Mouse (Mus musculus): ENCODE measurements around the gene Gm5136. TPM values are rescaled to one million over a fixed set of nuclear protein-coding genes. Genes with fewer than 3 reads are reported as not detected.

The Gm5136 gene
- total and polyA plus RNA-seq, 3 experiments, result not detected

DNA sequence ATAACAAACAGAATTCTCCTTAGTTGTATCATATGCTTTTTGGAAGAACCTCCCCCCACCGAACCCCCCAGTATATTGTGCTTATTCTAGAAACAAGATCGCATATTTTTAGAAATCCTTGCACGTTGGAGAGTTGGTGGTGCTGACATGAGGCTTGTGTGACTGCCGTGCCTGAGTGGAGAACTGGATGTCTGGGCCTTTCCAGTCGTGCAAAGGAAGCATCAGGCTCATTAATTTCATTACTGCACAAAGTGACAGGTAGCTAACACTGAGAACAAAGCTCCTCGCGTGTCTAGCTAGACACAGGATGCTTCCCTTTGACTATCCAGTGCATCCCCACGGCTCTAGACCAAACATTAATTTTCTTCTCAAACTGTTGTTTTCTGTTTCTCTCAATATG is 47.1 kb downstream of the Gm5136 start:
- Histone ChIP-seq H3K79me2 (replicated peaks; ENCODE audit: control insufficient read depth, extremely low read depth, insufficient read depth, poor library complexity, severe bottlenecking) (no peaks in the 10 kb centered on the region), H3K9me3 (replicated peaks; ENCODE audit: low read length) (no peaks in the 10 kb centered on the region), H3K27me3 (replicated peaks) (no peaks in the 10 kb centered on the region), H3K9ac (ENCODE audit: insufficient read depth, low read depth) (no peak overlapping the region), H3K36me3 (replicated peaks in 1 of 2; ENCODE audit: control insufficient read depth in 1 of 2, insufficient read depth in 1 of 2, low read length in 1 of 2) (no peaks in the 10 kb centered on the region), H3K4me3 (replicated peaks in 1 of 3; ENCODE audit: low read depth in 2 of 3, low read length in 2 of 3, poor library complexity in 1 of 3) (no peak overlapping the region), H3K4me2 (ENCODE audit: insufficient read depth, low read depth, poor library complexity, severe bottlenecking) (no peak overlapping the region), H3K27ac (ENCODE audit: insufficient read depth, low read depth) (no peak overlapping the region), H3K4me1 (ENCODE audit: control insufficient read depth in 1 of 2, insufficient read depth in 2 of 2) (no peaks in the 10 kb centered on the region)
- no peak for TF ChIP-seq POLR2AphosphoS2 (IDR thresholded peaks at IDR 0.05; ENCODE audit: low read depth, low read length)
- no peak for TF ChIP-seq JUN (IDR thresholded peaks at IDR 0.05; ENCODE audit: insufficient read depth, low read depth, low read length)
- no peak for TF ChIP-seq RCOR1 (conservative IDR thresholded peaks at IDR 0.05; ENCODE audit: low read depth, low read length)
- no peak for TF ChIP-seq ELF1 (IDR thresholded peaks at IDR 0.05; ENCODE audit: low read depth, low read length)
- TF ChIP-seq ZMIZ1 (IDR thresholded peaks at IDR 0.05; ENCODE audit: low read depth, low read length), result no peak
- TF ChIP-seq NELFE (IDR thresholded peaks at IDR 0.05; ENCODE audit: low read depth, low read length), result no peak
- no peak for TF ChIP-seq IRF4 (IDR thresholded peaks at IDR 0.05; ENCODE audit: low read depth, low read length)
- TF ChIP-seq BHLHE40 (IDR thresholded peaks at IDR 0.05; ENCODE audit: low read depth, low read length), result no peak
- TF ChIP-seq ETS1 (conservative IDR thresholded peaks at IDR 0.05; ENCODE audit: low read depth, low read length), result no peak
- TF ChIP-seq MAX (IDR thresholded peaks at IDR 0.05; ENCODE audit: low read length), result no peak
- TF ChIP-seq USF2 (conservative IDR thresholded peaks at IDR 0.05; ENCODE audit: low read depth, low read length), result no peak
- in situ Hi-C loops (cut with MboI; ENCODE audit: low pct_ligation_motif_present, low pct_unique_long_range_greater_than_20kb, low sequenced_read_pairs) (no loop called here), dilution Hi-C loops (cut with MboI; ENCODE audit: extremely low pct_ligation_motif_present, extremely low pct_unique_long_range_greater_than_20kb, low sequenced_read_pairs) (no loop called here)
- DNase-seq (ENCODE audit: extremely low read depth), result no peak

DNA sequence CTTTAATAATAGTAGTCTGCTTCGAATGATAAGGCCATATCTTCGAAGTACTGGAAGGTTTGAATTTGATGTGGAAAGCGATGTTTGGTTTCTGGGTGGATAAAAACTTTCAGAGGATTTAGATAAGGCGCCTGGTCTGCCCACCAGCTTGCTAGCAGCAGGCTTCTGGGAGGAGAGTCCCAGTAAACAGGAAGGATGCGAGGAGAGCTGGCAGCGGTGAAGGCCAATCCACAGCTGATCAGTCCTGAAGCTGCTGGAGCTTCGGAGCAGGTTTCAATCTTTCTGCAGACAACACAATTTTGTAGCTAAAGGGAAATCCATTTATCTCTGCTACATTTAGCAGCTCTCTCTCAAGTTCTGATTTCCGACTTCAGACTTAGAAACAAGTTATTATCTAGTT is 47.9 kb downstream of the Gm5136 start:
- Histone ChIP-seq H3K9me3 (replicated peaks; ENCODE audit: low read length) (no peaks in the 10 kb centered on the region), H3K4me2 (ENCODE audit: insufficient read depth, low read depth, poor library complexity, severe bottlenecking) (no peak overlapping the region), H3K27me3 (replicated peaks) (no peaks in the 10 kb centered on the region), H3K27ac (ENCODE audit: insufficient read depth, low read depth) (no peak overlapping the region), H3K36me3 (replicated peaks in 1 of 2; ENCODE audit: control insufficient read depth in 1 of 2, insufficient read depth in 1 of 2, low read length in 1 of 2) (no peaks in the 10 kb centered on the region), H3K4me3 (replicated peaks in 1 of 3; ENCODE audit: low read depth in 2 of 3, low read length in 2 of 3, poor library complexity in 1 of 3) (no peak overlapping the region), H3K79me2 (replicated peaks; ENCODE audit: control insufficient read depth, extremely low read depth, insufficient read depth, poor library complexity, severe bottlenecking) (no peaks in the 10 kb centered on the region), H3K9ac (ENCODE audit: insufficient read depth, low read depth) (no peak overlapping the region), H3K4me1 (ENCODE audit: control insufficient read depth in 1 of 2, insufficient read depth in 2 of 2) (no peaks in the 10 kb centered on the region)
- TF ChIP-seq ETS1 (conservative IDR thresholded peaks at IDR 0.05; ENCODE audit: low read depth, low read length), result no peak
- TF ChIP-seq MAFK (IDR thresholded peaks at IDR 0.05; ENCODE audit: insufficient replicate concordance, low read length), result no peak
- TF ChIP-seq KAT2A (IDR thresholded peaks at IDR 0.05; ENCODE audit: insufficient replicate concordance, low read length), result no peak
- TF ChIP-seq SMC3 (IDR thresholded peaks at IDR 0.05; ENCODE audit: low read depth, low read length), result no peak
- no peak for TF ChIP-seq TCF12 (IDR thresholded peaks at IDR 0.05; ENCODE audit: low read depth, low read length)
- no peak for TF ChIP-seq USF1 (IDR thresholded peaks at IDR 0.05; ENCODE audit: low read depth, low read length)
- no peak for TF ChIP-seq HCFC1 (IDR thresholded peaks at IDR 0.05; ENCODE audit: low read depth, low read length)
- TF ChIP-seq ZKSCAN1 (IDR thresholded peaks at IDR 0.05; ENCODE audit: borderline replicate concordance, low read depth, low read length), result no peak
- no peak for TF ChIP-seq UBTF (IDR thresholded peaks at IDR 0.05; ENCODE audit: low read depth, low read length)
- no peak for TF ChIP-seq ELF1 (IDR thresholded peaks at IDR 0.05; ENCODE audit: low read depth, low read length)
- TF ChIP-seq CHD2 (IDR thresholded peaks at IDR 0.05; ENCODE audit: low read length), result no peak
- no peak for TF ChIP-seq POLR2A (IDR thresholded peaks at IDR 0.05; ENCODE audit: low read depth, low read length)
- no peak for TF ChIP-seq MXI1 (IDR thresholded peaks at IDR 0.05; ENCODE audit: low read depth, low read length)
- TF ChIP-seq SIN3A (IDR thresholded peaks at IDR 0.05; ENCODE audit: low read length), result no peak
- no peak for TF ChIP-seq MAX (IDR thresholded peaks at IDR 0.05; ENCODE audit: low read length)
- TF ChIP-seq GABPA (IDR thresholded peaks at IDR 0.05; ENCODE audit: insufficient replicate concordance, low read depth, low read length), result no peak
- TF ChIP-seq JUN (IDR thresholded peaks at IDR 0.05; ENCODE audit: insufficient read depth, low read depth, low read length), result no peak
- TF ChIP-seq MYC (IDR thresholded peaks at IDR 0.05; ENCODE audit: low read depth, low read length), result no peak
- no peak for TF ChIP-seq CHD1 (IDR thresholded peaks at IDR 0.05; ENCODE audit: low read depth, low read length)
- no peak for TF ChIP-seq BHLHE40 (IDR thresholded peaks at IDR 0.05; ENCODE audit: low read depth, low read length)
- dilution Hi-C loops (cut with MboI; ENCODE audit: extremely low pct_ligation_motif_present, extremely low pct_unique_long_range_greater_than_20kb, low sequenced_read_pairs), result no loop called here
- in situ Hi-C loops (cut with MboI; ENCODE audit: low pct_ligation_motif_present, low pct_unique_long_range_greater_than_20kb, low sequenced_read_pairs), result no loop called here
- DNase-seq (ENCODE audit: extremely low read depth), result no peak

All from CH12.LX (cell line).